Mouse (Mus musculus) cerebellum, adult 9-10 months (tissue): ENCODE measurements around the gene Slc39a9.

ENCODE experiments used
- DNase-seq: peaks from one replicate; pipeline ENCODE4 v3.0.0; 2022

The Slc39a9 gene

GRCm38 (mm10) chr12:80724853-80725559 lies 81.3 kb downstream of the Slc39a9 start:
- peak; percentile 83 for DNase-seq

- no peak for DNase-seq
Measured at GRCm38 (mm10) chr12:80728207-80728606, 84.5 kb downstream of the Slc39a9 start.

- no peak for DNase-seq
Measured at GRCm38 (mm10) chr12:80728814-80729213, 85.1 kb downstream of the Slc39a9 start.

GRCm38 (mm10) chr12:80729758-80730530 lies 86.3 kb downstream of the Slc39a9 start:
- no peak for DNase-seq

- peak; percentile 72 for DNase-seq
Measured at GRCm38 (mm10) chr12:80730567-80730966, 86.9 kb downstream of the Slc39a9 start.
